In genomic region chr17:63951436-63951835, GRCm38 (mm10) we compare ENCODE assay signal across 10 mouse cellular contexts.
DNase-seq lines count a peak whose midpoint lies in the region; ATAC-seq and TF ChIP-seq lines count a peak whose summit lies in the region.
"Had no signal": no experiment of that assay in that cellular context is flagged by ENCODE, and none has a peak within 500 bp of the region (broad histone marks: within the 10 kb centered on the region; RNA-seq: fewer than 3 reads in every experiment).

No protein-coding gene starts in this region.

- TF ChIP-seq POLR2A in brain, embryonic 14.5 days (IDR thresholded peaks at IDR 0.05; ENCODE audit: borderline replicate concordance, extremely low read depth, insufficient read depth, insufficient read length, poor library complexity, severe bottlenecking) = no peak

- no peak for ATAC-seq in intestine, postnatal 0 days
- no peak for ATAC-seq in intestine, embryonic 16.5 days
- no peak for ATAC-seq in midbrain, postnatal 0 days (ENCODE audit: low FRiP score)
- ATAC-seq in monocyte, adult 5-6 weeks (replicated peaks; ENCODE audit: insufficient number of reproducible peaks, low FRiP score, low TSS enrichment, poor library complexity, severe bottlenecking) = no peak
- ATAC-seq: forebrain, embryonic 16.5 days had no signal

- no peak overlapping the region for H3K4me3 ChIP-seq in intestine, postnatal 0 days (ENCODE audit: low read depth, low read length)
- no peak overlapping the region for H3K4me3 ChIP-seq in intestine, embryonic 16.5 days (ENCODE audit: low read length)
- H3K4me3 ChIP-seq in midbrain, postnatal 0 days (ENCODE audit: low read depth, low read length) = no peak overlapping the region
- no peak overlapping the region for H3K4me3 ChIP-seq in midbrain, embryonic 10.5 days
- H3K4me3 ChIP-seq: neural tube, embryonic 15.5 days had no signal

- no peaks in the 10 kb centered on the region for H3K4me1 ChIP-seq in intestine, postnatal 0 days (replicated peaks; ENCODE audit: control insufficient read depth, insufficient read depth, low read length)
- H3K4me1 ChIP-seq in intestine, embryonic 16.5 days (ENCODE audit: control insufficient read depth, insufficient read depth, low read length) = no peaks in the 10 kb centered on the region
- no peaks in the 10 kb centered on the region for H3K4me1 ChIP-seq in midbrain, postnatal 0 days (ENCODE audit: insufficient read depth, low read length)
- H3K4me1 ChIP-seq in midbrain, embryonic 10.5 days = no peaks in the 10 kb centered on the region
- H3K4me1 ChIP-seq: neural tube, embryonic 15.5 days had no signal

- no peak overlapping the region for H3K4me2 ChIP-seq in intestine, postnatal 0 days (replicated peaks; ENCODE audit: low read depth)
- H3K4me2 ChIP-seq in intestine, embryonic 16.5 days (ENCODE audit: low read depth, low read length) = no peak overlapping the region
- H3K4me2 ChIP-seq in midbrain, postnatal 0 days (ENCODE audit: low read depth, low read length, poor library complexity, severe bottlenecking) = no peak overlapping the region
- H3K4me2 ChIP-seq: neural tube, embryonic 15.5 days had no signal

- peaks cover 5% of the 10 kb centered on the region; the same call in 1 of the 2 replicates for H3K36me3 ChIP-seq in intestine, postnatal 0 days (ENCODE audit: control insufficient read depth, insufficient read depth)
- no peaks in the 10 kb centered on the region for H3K36me3 ChIP-seq in intestine, embryonic 16.5 days (ENCODE audit: control insufficient read depth, insufficient read depth, low read length)
- no peaks in the 10 kb centered on the region for H3K36me3 ChIP-seq in midbrain, postnatal 0 days (ENCODE audit: insufficient read depth, low read length)
- H3K36me3 ChIP-seq in midbrain, embryonic 10.5 days = no peaks in the 10 kb centered on the region
- H3K36me3 ChIP-seq: neural tube, embryonic 15.5 days had no signal

- DNase-seq in midbrain, postnatal 0 days (ENCODE audit: low spot score) = peak; percentile 62
- no peak for DNase-seq in midbrain, embryonic 10.5 days (ENCODE audit: low spot score)
- DNase-seq in brain, embryonic 14.5 days (ENCODE audit: low read depth) = peak; percentile 66
- no peak for DNase-seq in ovary, postnatal 14 days (ENCODE audit: low spot score)
- DNase-seq: left cerebral cortex, postnatal 4 days had no signal

- H3K27ac ChIP-seq in intestine, postnatal 0 days (ENCODE audit: low read depth, low read length) = no peak overlapping the region
- H3K27ac ChIP-seq in intestine, embryonic 16.5 days (ENCODE audit: low read length) = no peak overlapping the region
- no peak overlapping the region for H3K27ac ChIP-seq in midbrain, postnatal 0 days (ENCODE audit: low read depth, low read length)
- H3K27ac ChIP-seq in midbrain, embryonic 10.5 days (replicated peaks) = no peak overlapping the region
- H3K27ac ChIP-seq: neural tube, embryonic 15.5 days had no signal

- H3K9me3 ChIP-seq in intestine, postnatal 0 days (ENCODE audit: control insufficient read depth) = no peaks in the 10 kb centered on the region
- H3K9me3 ChIP-seq in intestine, embryonic 16.5 days (ENCODE audit: control insufficient read depth, low read length) = no peaks in the 10 kb centered on the region
- H3K9me3 ChIP-seq in midbrain, postnatal 0 days (ENCODE audit: low read length) = no peaks in the 10 kb centered on the region
- H3K9me3 ChIP-seq in midbrain, embryonic 10.5 days (replicated peaks) = no peaks in the 10 kb centered on the region
- H3K9me3 ChIP-seq: neural tube, embryonic 15.5 days had no signal

- H3K9ac ChIP-seq in intestine, postnatal 0 days (ENCODE audit: low read depth, low read length) = no peak overlapping the region
- H3K9ac ChIP-seq in intestine, embryonic 16.5 days (ENCODE audit: low read depth, low read length) = no peak overlapping the region
- H3K9ac ChIP-seq in midbrain, postnatal 0 days (replicated peaks; ENCODE audit: low read length, poor library complexity, severe bottlenecking) = no peak overlapping the region
- H3K9ac ChIP-seq: neural tube, embryonic 15.5 days had no signal

- H3K27me3 ChIP-seq in intestine, postnatal 0 days (replicated peaks; ENCODE audit: control insufficient read depth, insufficient read depth, low read length) = no peaks in the 10 kb centered on the region
- H3K27me3 ChIP-seq in intestine, embryonic 16.5 days (replicated peaks; ENCODE audit: control insufficient read depth, insufficient read depth, low read length) = no peaks in the 10 kb centered on the region
- no peaks in the 10 kb centered on the region for H3K27me3 ChIP-seq in midbrain, postnatal 0 days (ENCODE audit: insufficient read depth, low read length)
- no peaks in the 10 kb centered on the region for H3K27me3 ChIP-seq in midbrain, embryonic 10.5 days (ENCODE audit: low read depth, poor library complexity, severe bottlenecking)
- H3K27me3 ChIP-seq: neural tube, embryonic 15.5 days had no signal

- WGBS in intestine, postnatal 0 days = 79% methylated on average over 2 of the region's 2 CpGs
- WGBS in intestine, embryonic 16.5 days = 86% methylated on average over 2 of the region's 2 CpGs
- 74% methylated on average over 2 of the region's 2 CpGs for WGBS in midbrain, postnatal 0 days
- WGBS in midbrain, embryonic 10.5 days = 92% methylated on average over 2 of the region's 2 CpGs

- TF ChIP-seq CTCF in intestine, postnatal 0 days (IDR thresholded peaks at IDR 0.05; ENCODE audit: low read depth) = peak; percentile 66
- TF ChIP-seq CTCF in midbrain, postnatal 0 days (IDR thresholded peaks at IDR 0.05) = peak; percentile 80
- TF ChIP-seq CTCF in brain, embryonic 14.5 days (IDR thresholded peaks at IDR 0.05; ENCODE audit: borderline replicate concordance, extremely low read depth, insufficient read depth, insufficient read length) = no peak

Comparison
In these comparisons a context has a peak if more than half of its experiments do, and no peak if none do; other contexts are left out.
1. DNase-seq: peak in midbrain, postnatal 0 days (single experiment) and brain, embryonic 14.5 days (single experiment); none in midbrain, embryonic 10.5 days (single experiment) and ovary, postnatal 14 days (single experiment).